Mouse (Mus musculus): ENCODE data around the gene Hnrnpu.
"Not testable (repeated sequence)": the region's sequence is repeated elsewhere in the genome, so short reads cannot be mapped to it uniquely, and the experiment has no call there.

Gene Hnrnpu

GRCm38 (mm10) chr1:178337551-178338317, at the start of gene Hnrnpu:
Gene Hnrnpu (minus strand): TSS chr1:178337797.
- DNase-seq (ENCODE audit: low read depth in 1 of 2, low spot score in 2 of 2) = peak; percentile 79 to 88

GRCm38 (mm10) chr1:178382165-178382564, 44.6 kb upstream of the Hnrnpu start:
- DNase-seq (ENCODE audit: low read depth in 1 of 2, low spot score in 2 of 2) = no peak

DNA sequence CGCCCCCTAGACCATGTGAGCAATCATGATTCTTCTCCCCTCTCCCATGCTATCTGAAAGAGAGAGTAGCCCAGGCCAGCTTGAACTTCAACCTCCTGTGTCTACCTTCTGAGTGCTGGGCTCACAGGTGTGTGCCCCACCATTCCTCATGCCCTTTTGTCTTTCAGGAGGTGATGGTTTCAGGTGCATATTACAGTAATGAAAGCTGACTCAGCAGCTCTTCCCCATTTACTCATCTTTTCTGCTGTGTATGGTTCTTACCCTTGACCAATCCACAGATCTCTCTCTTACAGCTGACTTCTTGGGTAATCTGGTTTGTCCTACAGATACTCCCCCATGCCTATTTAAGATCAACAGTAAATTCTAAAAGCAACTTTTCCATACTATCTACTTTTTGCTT, 41.6 kb upstream of the Hnrnpu start:
- DNase-seq (ENCODE audit: low read depth in 1 of 2, low spot score in 2 of 2) = no peak

DNA sequence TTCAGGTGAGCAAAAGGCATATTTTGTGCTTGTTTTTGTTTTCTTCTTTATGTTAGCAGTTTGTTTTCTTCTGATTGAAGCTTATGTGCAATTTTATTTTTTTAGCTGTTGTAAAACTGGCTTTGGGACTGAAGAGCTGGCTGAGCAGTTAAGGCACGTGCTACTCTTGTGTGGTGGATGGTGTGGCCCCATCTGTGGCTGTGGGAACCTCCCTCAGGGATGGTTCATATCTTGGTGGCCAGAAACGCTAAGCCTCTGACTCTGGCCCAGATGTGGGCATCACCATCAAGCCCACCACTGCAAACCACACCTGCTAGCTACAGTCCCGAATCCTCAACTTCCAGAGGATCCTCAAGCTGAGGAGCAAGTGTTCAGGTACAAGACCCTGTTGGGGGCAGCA, 40.5 kb upstream of the Hnrnpu start:
- DNase-seq (ENCODE audit: low read depth in 1 of 2, low spot score in 2 of 2) = no peak

- no peak for DNase-seq (ENCODE audit: low read depth in 1 of 2, low spot score in 2 of 2)
These were observed 39.3 kb upstream of the Hnrnpu start for GRCm38 (mm10) chr1:178376907-178377306.

DNA sequence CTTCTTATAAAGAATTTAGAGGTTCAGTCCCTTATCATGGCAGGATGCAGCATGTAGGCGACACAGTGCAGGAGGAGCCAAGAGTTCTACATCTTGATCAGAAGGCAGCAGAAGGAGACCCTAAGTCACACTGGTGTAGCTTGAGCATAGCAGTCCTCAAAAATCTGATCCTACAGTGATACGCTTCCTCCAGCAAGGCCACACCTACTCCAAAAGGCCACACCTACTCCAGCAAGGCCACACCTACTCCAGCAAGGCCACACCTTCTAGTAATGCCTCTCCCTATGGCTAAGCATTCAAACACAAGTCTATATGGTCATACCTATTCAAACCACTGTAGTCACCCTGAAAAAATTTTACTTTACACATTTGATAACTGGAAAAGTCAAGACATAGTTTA, 38.5 kb upstream of the Hnrnpu start:
- DNase-seq (ENCODE audit: low read depth in 1 of 2, low spot score in 2 of 2) = no peak

GRCm38 (mm10) chr1:178375381-178375780, 37.8 kb upstream of the Hnrnpu start:
- DNase-seq (ENCODE audit: low read depth in 1 of 2, low spot score in 2 of 2) = no peak

GRCm38 (mm10) chr1:178372681-178373080, 35.1 kb upstream of the Hnrnpu start:
- DNase-seq (ENCODE audit: low read depth in 1 of 2, low spot score in 2 of 2) = no peak

GRCm38 (mm10) chr1:178369272-178369651, 31.7 kb upstream of the Hnrnpu start:
- DNase-seq (ENCODE audit: low read depth in 1 of 2, low spot score in 2 of 2) = peak in 1 of 2 experiments; percentile 22

GRCm38 (mm10) chr1:178368548-178369271, 31.1 kb upstream of the Hnrnpu start:
- DNase-seq (ENCODE audit: low read depth in 1 of 2, low spot score in 2 of 2) = peak; percentile 68 to 83

- no peak for DNase-seq (ENCODE audit: low read depth in 1 of 2, low spot score in 2 of 2)
These were observed 30.5 kb upstream of the Hnrnpu start for GRCm38 (mm10) chr1:178368121-178368520.

GRCm38 (mm10) chr1:178365171-178365570, 27.6 kb upstream of the Hnrnpu start:
- DNase-seq (ENCODE audit: low read depth in 1 of 2, low spot score in 2 of 2) = no peak

DNA sequence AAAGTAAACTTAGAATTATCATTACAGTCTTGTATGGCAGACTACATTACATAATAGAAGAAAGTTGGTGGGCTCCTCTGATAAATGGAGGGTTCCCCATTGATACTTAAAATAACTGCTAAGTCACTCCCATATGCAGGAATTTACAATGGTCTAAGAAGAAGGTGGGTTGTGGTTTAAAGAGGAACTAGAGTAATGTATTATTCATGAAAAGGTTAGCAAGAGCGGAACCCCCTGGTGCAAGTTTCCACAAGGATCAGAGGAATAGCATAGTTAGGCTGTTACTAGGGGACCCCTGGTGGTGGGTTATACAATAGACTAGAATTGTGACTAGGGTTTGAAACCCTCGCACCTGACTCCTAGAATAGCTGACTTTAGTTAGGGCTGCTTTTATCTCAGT, 23.1 kb upstream of the Hnrnpu start:
- no peak for DNase-seq (ENCODE audit: low read depth in 1 of 2, low spot score in 2 of 2)

- DNase-seq (ENCODE audit: low read depth in 1 of 2, low spot score in 2 of 2) = no peak
These were observed 22.7 kb upstream of the Hnrnpu start for GRCm38 (mm10) chr1:178360264-178360663.

DNA sequence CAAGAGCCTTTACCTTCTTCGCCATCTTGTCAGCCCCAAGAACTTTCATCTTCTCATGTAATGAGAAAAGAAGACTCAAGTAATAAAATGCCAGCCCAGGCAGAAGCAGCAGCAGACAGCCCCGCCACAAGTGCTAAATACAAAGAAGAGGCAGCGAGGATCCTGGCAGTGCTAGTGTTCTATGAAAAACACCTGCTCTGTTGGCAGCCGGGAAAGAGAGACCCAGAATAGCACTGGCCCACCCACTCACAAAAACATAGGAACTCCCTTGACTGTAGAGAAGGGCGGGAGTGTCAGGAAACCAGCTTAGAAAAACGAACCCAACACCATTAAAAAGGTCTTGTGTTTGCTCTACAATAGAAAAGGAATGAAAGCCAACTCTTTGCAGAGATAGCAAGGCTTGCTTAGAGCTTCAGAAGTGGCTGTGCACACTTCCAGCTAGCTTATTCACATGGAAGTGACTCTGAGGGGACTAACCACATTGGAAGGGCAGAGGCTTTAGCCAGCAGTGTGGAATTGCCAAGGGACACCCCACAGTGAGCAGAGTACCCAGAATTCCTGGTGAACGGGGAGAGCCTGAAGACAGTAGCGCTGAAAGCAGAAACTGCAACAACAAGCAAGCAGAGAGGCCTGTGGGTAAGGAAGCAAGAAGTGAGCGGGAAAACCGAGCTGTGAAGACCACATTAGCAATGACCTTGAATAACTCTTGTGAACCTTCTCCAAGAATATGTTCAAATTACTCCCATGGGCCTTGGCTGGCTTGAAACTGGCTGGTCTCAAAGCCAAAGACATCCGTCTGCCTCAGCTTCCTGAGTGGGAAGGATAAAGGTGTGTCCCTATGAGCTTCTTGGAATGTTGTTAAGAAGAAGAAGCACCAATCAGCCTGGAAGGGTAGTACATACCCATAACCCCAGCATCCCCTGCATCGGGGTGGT, 20.4 kb upstream of the Hnrnpu start:
- DNase-seq (ENCODE audit: low read depth in 1 of 2, low spot score in 2 of 2) = no peak

DNA sequence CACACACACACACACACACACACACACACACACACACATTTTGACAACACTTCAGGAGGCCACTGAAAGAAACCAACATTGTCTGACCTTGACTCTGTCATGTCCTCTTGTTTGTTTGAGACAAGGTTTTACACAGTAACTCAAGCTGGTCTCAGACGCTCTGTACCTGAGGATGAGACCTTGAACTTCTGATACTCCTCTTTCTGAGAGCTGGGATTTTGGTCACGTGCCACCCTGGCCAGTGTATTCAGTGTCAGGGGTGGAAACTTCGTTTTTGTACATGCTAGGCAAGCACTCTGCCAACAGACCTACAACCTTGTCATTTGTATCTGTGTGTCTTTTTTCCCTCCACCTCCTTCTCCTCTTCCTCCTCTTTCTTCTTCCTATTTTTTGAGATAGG, 17.0 kb upstream of the Hnrnpu start:
- no peak for DNase-seq (ENCODE audit: low read depth in 1 of 2, low spot score in 2 of 2)

DNA sequence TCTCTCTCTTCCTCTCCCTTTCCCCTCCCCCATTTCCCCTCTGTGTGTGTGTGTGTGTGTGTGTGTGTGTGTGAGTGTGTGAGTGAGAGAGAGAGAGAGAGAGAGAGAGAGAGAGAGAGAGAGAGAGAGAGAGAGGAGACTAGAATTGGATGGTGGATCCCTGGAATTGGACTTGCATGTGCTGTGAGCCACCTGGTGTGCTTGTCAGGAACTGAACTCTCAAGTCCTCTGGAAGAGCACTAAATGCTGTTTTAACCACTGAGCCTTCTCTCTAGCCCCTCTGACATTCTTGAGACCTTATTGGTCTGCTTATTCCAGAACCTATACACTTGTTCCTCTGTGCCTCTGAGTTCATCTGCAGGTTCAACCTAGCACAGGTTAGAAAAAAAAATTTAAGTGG, 14.0 kb upstream of the Hnrnpu start:
- no peak for DNase-seq (ENCODE audit: low read depth in 1 of 2, low spot score in 2 of 2)

DNA sequence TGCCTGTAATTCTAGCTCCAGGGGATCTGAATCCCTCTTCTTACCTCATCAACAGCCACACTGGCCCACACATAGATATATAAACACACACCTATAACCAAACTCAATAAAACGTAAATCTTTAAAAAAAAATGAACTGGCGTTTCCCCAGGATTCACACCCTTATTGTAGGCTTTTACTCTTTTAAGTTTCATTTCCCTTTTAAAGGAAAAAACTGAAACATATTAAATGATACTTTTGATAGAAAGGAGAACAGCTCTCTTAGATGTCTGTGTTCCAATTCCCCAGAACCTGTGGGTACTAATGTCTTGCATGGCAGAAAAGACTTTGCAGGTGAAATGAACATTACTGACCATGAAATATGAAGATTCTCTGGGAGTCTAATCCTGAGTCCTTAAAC, 13.2 kb upstream of the Hnrnpu start:
- DNase-seq (ENCODE audit: low read depth in 1 of 2, low spot score in 2 of 2) = no peak

- DNase-seq (ENCODE audit: low read depth in 1 of 2, low spot score in 2 of 2) = not testable (repeated sequence)
These were observed 6.6 kb upstream of the Hnrnpu start for GRCm38 (mm10) chr1:178344071-178344805.

DNA sequence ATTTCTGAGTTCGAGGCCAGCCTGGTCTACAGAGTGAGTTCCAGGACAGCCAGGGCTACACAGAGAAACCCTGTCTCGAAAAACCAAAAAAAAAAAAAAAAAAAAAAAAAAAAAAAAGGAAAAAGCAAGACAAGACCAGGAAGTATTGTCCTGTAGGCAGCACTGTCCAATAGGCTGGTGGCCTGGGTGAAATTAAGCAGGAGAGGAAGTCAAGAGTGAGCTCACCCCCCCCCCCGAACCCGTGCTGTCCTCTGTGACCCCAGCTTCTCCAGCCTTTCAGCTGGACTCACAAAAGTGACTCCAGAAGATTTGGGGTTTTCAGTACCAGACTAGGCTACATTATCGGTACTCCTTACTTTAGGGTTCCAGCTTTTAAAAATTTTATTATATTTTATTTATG, 5.0 kb upstream of the Hnrnpu start:
- no peak for DNase-seq (ENCODE audit: low read depth in 1 of 2, low spot score in 2 of 2)

- no peak for DNase-seq (ENCODE audit: low read depth in 1 of 2, low spot score in 2 of 2)
These were observed 4.5 kb upstream of the Hnrnpu start for GRCm38 (mm10) chr1:178342063-178342462.
